Mouse (Mus musculus): ENCODE measurements around the gene Serf2. TPM values are rescaled to one million over a fixed set of nuclear protein-coding genes. Genes with fewer than 3 reads are reported as not detected.

The Serf2 gene
- total and polyA plus RNA-seq, 3 experiments: 272 to 371 (median 332) TPM

- DNase-seq: peak; percentile 88
Measured at GRCm38 (mm10) chr2:121505942-121506882, 57.2 kb downstream of the Serf2 start, which contains the start of the genes Mfap1a and Wdr76. TSS of gene Mfap1a (minus strand) at chr2:121506665. TSS of gene Wdr76 (plus strand) at chr2:121506723.

DNA sequence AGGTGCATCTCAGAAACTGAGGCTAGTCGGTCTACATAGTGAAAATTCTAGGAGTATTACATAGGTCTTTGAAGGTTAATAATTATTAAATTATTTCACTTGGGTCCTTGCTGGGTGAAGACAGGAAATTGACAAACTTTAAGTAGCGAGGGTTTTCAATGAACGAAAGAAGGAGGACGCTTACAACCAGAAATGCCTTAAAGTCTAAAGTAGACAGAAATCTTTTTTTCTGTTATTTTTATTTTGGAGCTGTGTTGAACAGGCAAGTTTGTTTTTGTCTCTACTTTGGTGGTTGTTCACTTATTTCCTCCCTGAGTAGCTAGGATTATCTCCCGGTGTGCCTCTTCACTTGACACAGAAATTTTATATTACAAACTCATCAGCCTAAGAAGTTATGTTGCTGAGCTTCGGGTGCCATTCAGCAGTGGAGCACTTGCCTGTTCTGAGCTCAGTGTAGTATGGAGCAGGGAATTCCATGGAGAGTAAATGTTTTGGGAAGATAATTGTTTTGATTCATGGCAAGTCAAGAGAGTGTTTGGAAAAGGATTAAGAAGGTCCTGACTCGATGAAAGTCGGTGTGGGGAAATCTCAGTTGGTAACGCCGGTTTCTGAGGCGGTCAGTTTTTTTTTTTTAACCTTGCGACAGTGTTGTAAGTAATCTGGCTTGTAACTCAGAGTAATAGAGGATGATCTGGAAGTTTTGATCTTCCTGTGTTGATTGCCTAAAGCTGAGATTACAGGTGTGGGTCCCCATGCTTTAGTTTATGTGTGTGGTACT, 58.4 kb downstream of the Serf2 start:
- no peak for DNase-seq

Small RNA genes within 50 kb of the gene (microRNA-seq; reads per million reads assigned to microRNA genes)
- 0 reads per million in 2 experiments for gene Gm22953

Other genes with a start within 250 kb of the Serf2 start
- gene Trp53bp1, start 177.8 kb upstream of the Serf2 start, total RNA-seq (2021): 10 to 100 TPM; 52.2 to 67.9 TPM
- 25.1 and 33.4 TPM in 2 replicates for gene Trp53bp1, start 177.8 kb upstream of the Serf2 start, polyA plus RNA-seq (2012; rRNA removed)
- gene Map1a, start 159.6 kb upstream of the Serf2 start, total RNA-seq (2021): 10 to 100 TPM in 1 of 2 experiments, 1 to 10 TPM in 1; 5.1 to 12.1 TPM
- 2.4 and 4.2 TPM in 2 replicates for gene Map1a, start 159.6 kb upstream of the Serf2 start, polyA plus RNA-seq (2012; rRNA removed)
- 10 to 100 TPM; 51.4 to 56.9 TPM for gene Ppip5k1, start 93.8 kb upstream of the Serf2 start, total RNA-seq (2021)
- 36.7 and 41.0 TPM in 2 replicates for gene Ppip5k1, start 93.8 kb upstream of the Serf2 start, polyA plus RNA-seq (2012; rRNA removed)
- 10 to 100 TPM in 1 of 2 experiments, 1 to 10 TPM in 1; 6.9 to 14.2 TPM for gene Ckmt1, start 91.5 kb upstream of the Serf2 start, total RNA-seq (2021)
- 9.2 and 11.5 TPM in 2 replicates for gene Ckmt1, start 91.5 kb upstream of the Serf2 start, polyA plus RNA-seq (2012; rRNA removed)
- gene Strc, start 62.0 kb upstream of the Serf2 start, total RNA-seq (2021): under 1 TPM in 1 of 2 experiments, not detected in 1; 0.31 TPM
- 0.07 and 0.16 TPM in 2 replicates for gene Strc, start 62.0 kb upstream of the Serf2 start, polyA plus RNA-seq (2012; rRNA removed)
- 100 to 1,000 TPM; 385 to 421 TPM for gene Pdia3, start 35.4 kb upstream of the Serf2 start, total RNA-seq (2021)
- gene Pdia3, start 35.4 kb upstream of the Serf2 start, polyA plus RNA-seq (2012; rRNA removed): 1,644 and 2,044 TPM in 2 replicates
- gene Catsper2, start 35.4 kb upstream of the Serf2 start, total RNA-seq (2021): 1 to 10 TPM; 1.5 to 2.4 TPM
- 0.65 and 0.95 TPM in 2 replicates for gene Catsper2, start 35.4 kb upstream of the Serf2 start, polyA plus RNA-seq (2012; rRNA removed)
- under 1 TPM; 0.35 to 0.63 TPM for gene Ell3, start 4.9 kb upstream of the Serf2 start, total RNA-seq (2021)
- gene Ell3, start 4.9 kb upstream of the Serf2 start, polyA plus RNA-seq (2012; rRNA removed): 0.20 and 0.23 TPM in 2 replicates
- 10 to 100 TPM; 15.7 to 25.5 TPM for gene Hypk, start 4.1 kb downstream of the Serf2 start, total RNA-seq (2021)
- gene Hypk, start 4.1 kb downstream of the Serf2 start, polyA plus RNA-seq (2012; rRNA removed): 2.2 and 3.0 TPM in 2 replicates
- gene Serinc4, start 7.6 kb downstream of the Serf2 start, total RNA-seq (2021): under 1 TPM in 1 of 2 experiments, not detected in 1; 0.21 TPM
- 0.16 and 0.20 TPM in 2 replicates for gene Serinc4, start 7.6 kb downstream of the Serf2 start, polyA plus RNA-seq (2012; rRNA removed)
- gene Mfap1b, start 24.9 kb downstream of the Serf2 start, total RNA-seq (2021): 10 to 100 TPM; 37.2 to 38.7 TPM
- 0.89 and 0.98 TPM in 2 replicates for gene Mfap1b, start 24.9 kb downstream of the Serf2 start, polyA plus RNA-seq (2012; rRNA removed)
- 10 to 100 TPM; 30.0 to 37.3 TPM for gene Mfap1a, start 57.5 kb downstream of the Serf2 start, total RNA-seq (2021)
- gene Mfap1a, start 57.5 kb downstream of the Serf2 start, polyA plus RNA-seq (2012; rRNA removed): 0.68 and 0.79 TPM in 2 replicates
- 1 to 10 TPM; 2.6 to 5.4 TPM for gene Wdr76, start 57.5 kb downstream of the Serf2 start, total RNA-seq (2021)
- gene Wdr76, start 57.5 kb downstream of the Serf2 start, polyA plus RNA-seq (2012; rRNA removed): 0.46 and 0.66 TPM in 2 replicates

Data from adrenal gland, adult 2 months (tissue).